Mouse (Mus musculus) kidney, adult 8-10 months (tissue): ENCODE data around the gene Cdc42.

Experiments
- DNase-seq, 2 experiments: peaks; one replicate each; pipeline ENCODE4 v3.0.0; 2022

Gene Cdc42

DNA sequence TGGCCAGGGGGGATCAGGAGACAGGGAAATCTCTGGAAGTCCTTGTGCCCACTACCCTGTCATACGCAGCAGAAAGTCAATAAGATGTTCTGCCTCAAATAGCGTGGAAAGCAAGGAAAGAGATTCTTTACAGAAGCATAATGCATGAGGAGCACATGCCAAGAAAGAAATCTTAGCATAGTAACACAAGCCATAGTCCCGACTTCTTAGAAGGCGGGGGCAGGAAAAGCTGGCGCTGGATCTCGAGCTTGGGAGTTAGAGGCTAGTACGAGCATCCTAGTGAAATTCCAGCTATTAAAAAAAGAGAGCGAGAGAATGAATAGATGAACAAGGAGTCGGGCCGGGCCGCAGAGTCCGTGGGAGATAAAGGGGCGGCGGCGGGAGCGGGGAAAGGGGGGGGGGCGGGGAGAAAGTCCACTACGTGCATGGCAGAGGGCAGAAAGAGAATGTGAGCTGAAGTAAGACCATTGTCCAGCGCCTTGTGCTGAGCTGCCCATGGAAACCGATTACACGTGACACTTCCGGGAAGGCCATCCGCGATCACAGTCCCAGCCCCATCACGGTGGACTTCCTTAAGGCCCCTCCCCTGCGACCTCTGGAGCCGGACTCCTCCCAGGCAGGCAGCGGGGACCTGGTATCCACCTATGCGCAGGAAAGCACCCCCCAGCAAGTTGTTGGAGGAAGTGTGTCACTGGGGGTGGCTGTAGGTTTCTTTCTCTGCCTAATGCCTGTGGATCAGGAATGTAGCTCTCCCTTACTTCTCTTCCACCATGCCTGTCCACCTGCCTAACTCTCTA is 12.6 kb upstream of the Cdc42 start:
- DNase-seq = peak; percentile 60 to 67

GRCm38 (mm10) chr4:137368198-137368597 is 10.7 kb upstream of the Cdc42 start:
- no peak for DNase-seq

DNA sequence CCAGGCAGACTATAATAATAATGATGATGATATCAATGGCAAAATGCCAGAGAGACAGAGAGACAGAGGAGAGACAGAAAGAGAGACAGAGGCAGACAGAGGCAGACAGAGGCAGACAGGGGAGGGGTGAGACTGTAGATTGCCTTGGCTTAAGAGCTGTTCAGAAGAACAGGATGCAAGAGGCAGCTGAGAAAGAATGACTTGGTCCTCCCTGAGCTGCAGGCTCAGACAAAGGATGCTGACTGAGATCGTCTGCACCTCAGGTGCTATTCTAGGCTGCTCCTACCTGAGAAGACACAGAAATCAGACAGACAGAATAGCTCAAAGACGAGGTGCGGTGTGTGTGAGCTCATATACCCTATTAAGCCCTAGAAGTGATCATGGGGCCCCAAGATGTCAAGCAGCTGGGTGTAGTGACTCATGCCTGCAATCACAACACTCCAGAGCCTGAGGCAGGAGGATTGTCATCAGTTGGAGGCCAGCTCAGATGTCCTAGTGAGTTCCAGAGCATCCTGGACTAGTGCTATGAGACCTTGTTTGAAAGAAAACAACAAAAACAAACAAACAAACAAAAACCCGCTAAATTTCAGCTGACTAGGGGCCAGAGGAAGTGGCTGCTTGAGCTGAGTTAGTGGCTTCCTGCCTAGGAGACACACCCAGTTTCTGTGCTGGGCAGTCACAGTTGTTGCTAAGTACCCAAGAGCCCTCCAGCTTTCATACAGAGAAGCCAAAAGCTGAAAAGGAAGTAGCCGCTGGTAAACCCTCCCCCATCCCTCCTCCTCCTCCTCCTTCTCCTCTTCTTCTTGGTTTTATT is 10.0 kb upstream of the Cdc42 start:
- no peak for DNase-seq

DNA sequence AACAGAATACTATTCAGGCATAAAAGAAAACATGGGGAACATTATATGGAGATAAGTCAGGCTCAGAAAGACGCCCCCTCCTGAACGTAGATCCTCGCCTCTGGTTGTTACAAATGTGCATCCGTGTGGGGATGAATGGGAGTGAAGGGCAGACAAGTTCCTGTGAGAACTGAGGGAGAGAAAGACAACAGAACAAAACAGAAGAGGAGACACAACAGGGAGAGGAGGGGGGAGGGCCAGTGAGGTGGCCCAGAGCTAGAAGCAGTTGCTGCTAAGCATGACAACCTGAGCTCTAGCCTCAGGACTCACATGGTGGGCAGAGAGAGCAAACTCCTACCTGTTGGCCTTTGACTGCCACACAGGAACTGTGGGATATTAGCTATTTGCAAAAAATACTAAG is 8.6 kb upstream of the Cdc42 start:
- DNase-seq = no peak

GRCm38 (mm10) chr4:137365356-137366062 is 8.0 kb upstream of the Cdc42 start:
- DNase-seq = no peak

DNA sequence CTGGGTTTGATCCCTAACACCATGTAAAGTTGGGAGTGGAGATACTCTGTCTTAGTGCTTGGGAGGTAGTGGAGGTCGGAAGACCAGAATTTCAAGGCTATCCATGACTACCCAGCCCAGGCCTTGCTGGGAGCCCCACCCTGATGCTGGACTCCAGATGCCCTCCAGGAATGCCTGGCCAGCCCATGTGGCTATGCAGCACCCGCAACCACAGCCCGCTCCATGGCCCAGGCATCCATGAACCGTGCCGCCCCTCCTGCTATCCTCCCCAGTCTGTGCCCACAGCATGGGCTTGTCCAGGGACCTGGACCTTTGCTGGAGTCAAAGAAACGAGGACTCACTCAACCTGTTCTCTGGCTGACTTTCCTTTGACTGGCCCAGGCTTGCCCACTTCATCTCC is 7.3 kb upstream of the Cdc42 start:
- DNase-seq = no peak

GRCm38 (mm10) chr4:137360996-137361395 is 3.5 kb upstream of the Cdc42 start:
- DNase-seq = no peak

DNA sequence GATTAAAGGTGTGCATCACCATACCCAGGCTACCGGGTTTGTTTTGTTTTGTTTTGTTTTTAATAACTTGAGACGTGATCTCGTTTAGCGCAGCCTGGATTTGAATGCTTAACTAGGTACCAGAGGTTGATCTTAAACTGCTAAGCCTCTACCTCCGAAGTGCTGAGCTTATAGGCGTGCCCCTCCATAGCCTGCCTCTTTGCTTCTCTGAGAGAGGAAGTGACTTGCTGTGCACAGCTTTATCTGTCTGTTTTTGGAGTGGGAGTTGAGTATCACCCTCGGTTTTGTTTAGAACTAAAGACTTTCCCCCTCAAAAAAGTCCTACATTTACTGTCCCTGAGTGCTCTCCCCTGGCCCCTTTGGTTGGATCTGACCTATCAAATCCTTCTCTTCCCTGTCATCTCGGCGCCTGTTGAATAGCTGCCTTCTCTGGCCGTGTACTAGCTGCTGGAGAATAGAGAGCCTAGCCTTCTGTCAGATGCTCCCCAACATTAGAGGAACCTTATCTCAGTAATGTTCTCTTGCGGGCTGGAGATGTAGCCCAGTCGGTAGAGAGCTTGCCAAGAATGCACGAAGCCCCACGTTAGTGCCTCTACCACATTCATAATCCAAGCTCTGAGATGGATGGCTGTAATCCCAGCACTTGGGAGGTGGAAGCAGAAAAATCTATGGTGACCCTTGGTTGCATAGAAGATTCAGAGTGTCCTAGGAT is 927 bp upstream of the Cdc42 start:
- no peak for DNase-seq

DNA sequence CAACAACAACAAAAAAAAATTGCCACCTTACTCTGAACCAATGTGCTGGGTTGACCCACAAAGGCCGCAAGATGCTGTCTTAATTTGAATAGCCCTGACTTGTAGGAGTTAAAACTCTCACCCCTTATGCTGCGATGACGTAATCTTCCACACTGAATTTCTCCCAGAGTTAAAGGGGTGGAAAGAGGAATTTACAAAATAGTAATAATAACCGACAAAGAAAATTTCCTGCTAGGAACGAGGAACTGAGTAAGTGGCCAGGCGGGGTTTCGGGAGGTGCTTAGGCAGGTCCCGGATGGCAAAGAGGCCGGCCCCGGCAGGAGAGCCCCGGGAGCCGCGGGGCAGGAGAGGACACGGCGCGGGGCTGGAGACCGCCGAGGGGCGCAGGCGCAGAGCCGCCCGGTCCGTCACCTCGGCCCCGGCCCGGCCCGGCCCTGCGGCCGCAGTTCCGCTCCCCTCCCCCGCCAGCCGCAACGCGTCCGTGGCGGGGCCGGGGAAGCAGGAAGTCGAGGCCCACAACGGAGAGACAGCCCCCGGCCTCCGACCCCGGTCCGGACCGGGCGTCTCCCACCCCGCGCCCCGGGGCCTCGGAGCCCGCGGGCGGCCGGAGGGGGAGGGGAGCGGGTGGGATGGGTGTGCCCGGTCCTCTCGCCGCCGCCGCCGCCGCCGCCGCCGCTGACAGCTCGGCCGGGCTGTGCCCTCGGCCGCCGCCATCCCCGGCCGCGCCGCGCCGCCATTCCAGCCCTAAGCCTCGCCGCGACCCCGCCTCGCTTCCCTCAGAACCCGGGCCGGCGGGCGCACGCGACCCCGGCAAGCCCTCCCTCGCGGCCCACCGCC is 628 bp downstream of the Cdc42 start:
- peak; percentile 56 to 63 for DNase-seq

- no peak for DNase-seq
These were observed 6.9 kb downstream of the Cdc42 start for GRCm38 (mm10) chr4:137350627-137351026.

GRCm38 (mm10) chr4:137345790-137346189 is 11.7 kb downstream of the Cdc42 start:
- no peak for DNase-seq

DNA sequence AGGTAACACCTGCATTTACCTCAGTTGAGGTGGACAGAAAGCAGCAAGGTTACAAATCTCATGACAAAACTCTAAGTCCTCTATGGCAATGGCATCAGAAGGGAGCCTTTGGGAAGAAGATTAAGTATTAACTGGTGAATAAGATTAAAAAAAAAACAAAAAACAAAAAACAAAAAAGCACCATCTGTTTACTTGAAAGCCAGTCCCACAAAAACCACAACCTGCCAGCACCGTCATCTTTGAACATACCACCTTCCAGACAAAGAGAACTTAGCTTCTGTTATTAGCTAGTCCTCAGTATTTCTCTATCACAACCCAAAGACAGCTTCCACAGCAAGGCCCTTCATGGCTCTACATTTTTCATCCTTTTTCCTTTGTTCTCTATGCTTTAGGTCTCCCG is 12.4 kb downstream of the Cdc42 start:
- no peak for DNase-seq

- DNase-seq = no peak
These were observed 14.7 kb downstream of the Cdc42 start for GRCm38 (mm10) chr4:137342816-137343215.

DNA sequence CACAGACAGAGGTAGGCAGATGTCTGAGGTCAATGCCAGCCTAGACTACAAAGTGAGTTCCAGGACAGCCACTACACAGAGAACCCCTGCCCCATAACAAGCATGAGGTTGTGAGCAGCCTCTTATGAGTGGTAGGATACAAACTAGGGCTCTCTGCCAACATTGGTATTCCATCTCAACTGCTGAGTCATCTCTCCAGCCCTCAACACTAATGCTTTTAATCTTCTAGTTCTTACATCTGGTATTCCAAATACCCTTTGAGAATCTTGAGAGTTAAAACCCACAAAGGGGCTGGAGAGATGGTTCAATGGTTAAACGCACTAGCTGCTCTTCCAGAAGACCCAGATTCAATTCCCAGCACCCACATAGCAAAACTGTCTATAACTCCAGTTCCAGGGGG is 18.1 kb downstream of the Cdc42 start:
- DNase-seq = no peak

DNA sequence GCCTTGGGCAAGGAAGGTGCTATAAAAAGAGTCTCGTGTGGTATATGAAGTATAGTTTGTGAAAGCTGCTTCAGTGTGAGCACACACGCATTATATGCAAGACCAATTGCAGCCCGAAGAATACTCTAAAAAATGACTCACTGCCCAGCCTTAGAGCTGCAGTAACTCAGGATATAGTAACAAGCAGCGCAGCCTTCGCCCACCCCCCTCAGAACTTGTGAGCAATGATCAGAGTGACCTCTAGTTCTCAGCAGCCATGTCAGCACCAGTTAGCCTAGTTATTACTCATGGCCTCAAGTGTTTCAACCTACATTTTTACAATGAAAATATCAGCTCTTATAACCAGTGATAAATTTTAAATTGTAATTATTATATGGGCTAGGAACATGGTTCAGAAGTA is 21.1 kb downstream of the Cdc42 start:
- no peak for DNase-seq

DNA sequence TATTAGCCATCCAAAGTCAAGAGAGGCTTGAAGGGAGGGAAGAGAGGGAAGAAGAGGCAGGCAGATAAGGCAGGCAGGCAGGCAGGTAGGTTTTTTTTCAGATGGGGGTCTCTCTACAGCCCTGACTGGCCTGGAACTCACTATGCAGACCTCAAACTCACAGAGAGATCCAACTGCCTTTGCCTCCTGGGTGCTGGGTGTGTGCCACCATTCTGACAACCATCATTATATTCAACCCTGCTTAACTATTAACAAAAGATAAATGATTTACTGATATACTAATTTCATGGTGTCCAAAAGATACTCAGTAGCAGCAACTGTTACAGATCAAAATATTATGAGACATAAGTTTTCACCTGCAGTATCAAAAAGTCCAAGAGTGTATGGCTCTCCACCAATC is 25.5 kb downstream of the Cdc42 start:
- peak; percentile 48 to 65 for DNase-seq

DNA sequence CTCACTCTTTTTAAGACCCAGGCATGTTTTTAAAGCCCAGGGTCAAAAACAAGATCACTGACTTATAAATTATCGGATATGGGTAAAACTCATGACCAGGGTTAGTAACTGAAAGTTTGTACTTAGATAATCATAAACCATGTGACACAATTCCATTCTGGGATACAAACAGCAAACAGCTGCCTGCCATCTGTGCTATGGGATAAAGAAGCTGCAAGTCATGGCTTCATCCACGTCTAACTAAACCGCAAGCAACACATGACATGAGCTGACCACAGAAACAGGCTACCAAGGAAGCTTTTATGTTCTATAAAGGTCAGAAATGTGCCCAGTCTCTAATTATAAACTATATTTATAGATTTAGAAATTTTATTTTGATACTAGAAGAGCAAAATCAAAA is 31.0 kb downstream of the Cdc42 start:
- no peak for DNase-seq

DNA sequence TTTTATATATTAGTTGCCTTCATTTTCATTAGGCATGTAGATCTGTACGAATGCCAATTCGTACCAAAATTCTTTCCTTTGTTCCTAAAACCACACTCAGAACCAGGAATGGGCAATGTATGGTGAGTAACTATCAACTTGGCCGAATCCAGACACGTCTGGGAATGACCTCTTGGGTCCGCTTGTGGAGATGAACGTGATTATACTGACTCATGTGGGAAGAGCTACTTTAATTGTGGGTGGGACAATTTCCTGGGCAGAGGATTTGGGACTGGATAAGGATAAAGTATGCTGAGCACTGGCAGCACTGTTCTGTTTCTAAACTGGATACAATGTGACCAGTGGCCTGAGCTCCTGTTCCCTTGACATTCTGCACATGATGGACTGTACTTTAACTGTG is 32.6 kb downstream of the Cdc42 start:
- DNase-seq = no peak

GRCm38 (mm10) chr4:137316027-137316770 is 41.3 kb downstream of the Cdc42 start:
- no peak for DNase-seq

GRCm38 (mm10) chr4:137315061-137315460 is 42.5 kb downstream of the Cdc42 start:
- no peak for DNase-seq

DNA sequence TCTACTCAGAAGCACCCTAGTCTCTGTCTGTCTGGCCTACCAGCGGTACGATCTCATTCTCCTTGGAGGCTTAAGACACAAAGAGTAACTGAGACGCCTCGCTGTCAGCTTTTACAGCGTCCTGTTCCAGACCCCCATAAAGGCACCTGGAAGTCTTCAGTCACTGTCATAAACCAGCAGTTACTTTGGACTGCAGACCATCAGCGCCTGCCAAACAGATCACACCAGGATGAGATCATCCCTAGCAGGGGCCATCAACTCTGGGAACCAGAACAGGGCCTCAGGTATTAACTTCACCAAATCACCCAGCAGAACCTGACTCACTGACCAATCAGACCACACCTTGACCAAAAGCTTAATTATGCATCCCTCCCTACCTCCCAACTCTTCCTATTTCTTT is 43.0 kb downstream of the Cdc42 start:
- no peak for DNase-seq
